Mouse (Mus musculus): ENCODE measurements at regions not wholly inside any gene's neighbourhood (a gene's known extent, or its start where the extent isn't known, plus 50 kb on each side); places are given as distances from the start of the nearest gene placed in this dataset.

- TF ChIP-seq POLR2A (IDR thresholded peaks at IDR 0.05; ENCODE audit: borderline replicate concordance, extremely low read depth, low read depth, low read length) (no peak), CTCF (IDR thresholded peaks at IDR 0.05; ENCODE audit: insufficient read depth, low read length) (no peak)
Measured at GRCm38 (mm10) chr5:43353021-43353990, 120.3 kb downstream of the Cpeb2 start.

Data from lung, adult 2 months (tissue).